Mouse (Mus musculus) neural tube, embryonic 14.5 days (tissue): ENCODE measurements around the gene Sytl4. TPM values are rescaled to one million over a fixed set of nuclear protein-coding genes. Genes with fewer than 3 reads are reported as not detected.

ENCODE experiments used
- ATAC-seq: fragments of 200-750 bp; cut with Nextera tagmentation; 2 replicates; pipeline ENCODE4 v1.8.0; 2017; ENCODE audit warnings: low read depth, mild to moderate bottlenecking, moderate TSS enrichment, moderate library complexity
- H3K27ac ChIP-seq: fragments of 300-500 bp; sonication (generic); 2 replicates; pipeline ENCODE4 v1.5.1; 2014; ENCODE audit warnings: low read depth, mild to moderate bottlenecking, control low read depth, low read length, moderate library complexity, mixed read lengths
- H3K27me3 ChIP-seq: fragments of 300-500 bp; sonication (generic); 2 replicates; pipeline ENCODE4 v1.6.1; 2014; ENCODE audit warnings: low read length; ENCODE audit not compliant: control insufficient read depth, insufficient read depth
- H3K36me3 ChIP-seq: fragments of 300-500 bp; sonication (generic); 2 replicates; pipeline ENCODE4 v1.6.1; 2014; ENCODE audit warnings: low read length, mixed read lengths; ENCODE audit not compliant: control insufficient read depth, insufficient read depth
- H3K4me1 ChIP-seq: fragments of 300-500 bp; sonication (generic); 2 replicates; pipeline ENCODE4 v1.6.1; 2014; ENCODE audit warnings: low read length; ENCODE audit not compliant: control insufficient read depth, insufficient read depth
- H3K4me2 ChIP-seq: fragments of 300-500 bp; sonication (generic); 2 replicates; pipeline ENCODE4 v1.6.1; 2014; ENCODE audit warnings: mild to moderate bottlenecking, low read depth, low read length, control low read depth
- H3K4me3 ChIP-seq: fragments of 300-500 bp; sonication (generic); 2 replicates; pipeline ENCODE4 v1.5.1; 2014; ENCODE audit warnings: low read depth, low read length, control low read depth, mixed read lengths
- H3K9ac ChIP-seq: fragments of 300-500 bp; sonication (generic); replicated peaks from 2 replicates; pipeline ENCODE4 v1.6.1; 2014; ENCODE audit warnings: low read depth, mild to moderate bottlenecking, control low read depth, low read length, mixed read lengths
- H3K9me3 ChIP-seq: fragments of 300-500 bp; sonication (generic); 2 replicates; pipeline ENCODE4 v1.6.1; 2016; ENCODE audit warnings: low read length; ENCODE audit not compliant: control insufficient read depth
- WGBS: fragments of 180-500 bp; shearing (Covaris S2); extraction: QIAGEN DNeasy Blood & Tissue Kit; methylation state at CpG from one replicate; pipeline ENCODE4 v1.1.7; 2014; 5-methylcytosine and 5-hydroxymethylcytosine counted together
- polyA plus RNA-seq: library from polyadenylated mRNA; unstranded; fragments of >200 nt; fragmentation: Nextera tagmentation; extraction: Ambion mirVana; gene quantifications from 2 replicates; pipeline ENCODE4 v1.2.1, GENCODE M21; 2014

The Sytl4 gene
- polyA plus RNA-seq = 0.48 and 0.84 TPM in 2 replicates

GRCm38 (mm10) chrX:133981231-133982002, at the start of gene Sytl4:
Sytl4 (minus strand) TSS chrX:133981812.
- Histone ChIP-seq H3K36me3 (no peaks in the 10 kb centered on the region), H3K9ac (no peak within 1 kb of the TSS), H3K27ac (no peak within 1 kb of the TSS), H3K4me3 (peak within 1 kb of the TSS; percentile 16), H3K4me2 (peak within 1 kb of the TSS; percentile 46), H3K27me3 (no peaks in the 10 kb centered on the region), H3K9me3 (no peaks in the 10 kb centered on the region), H3K4me1 (no peaks in the 10 kb centered on the region)
- 19% methylated on average over 29 of the region's 29 CpGs for WGBS
- ATAC-seq = peak; percentile 34; the same call in 1 of the 2 replicates

GRCm38 (mm10) chrX:134020664-134021063, 39.1 kb upstream of the Sytl4 start:
- no peak overlapping the region for H3K27ac ChIP-seq
- 36% methylated on average over 5 of the region's 5 CpGs for WGBS
- ATAC-seq = no peak

GRCm38 (mm10) chrX:134019005-134019404, 37.4 kb upstream of the Sytl4 start:
- Histone ChIP-seq H3K4me1 (no peaks in the 10 kb centered on the region), H3K4me2 (no peak overlapping the region), H3K36me3 (no peaks in the 10 kb centered on the region), H3K27ac (no peak overlapping the region), H3K9me3 (no peaks in the 10 kb centered on the region), H3K9ac (no peak overlapping the region), H3K27me3 (no peaks in the 10 kb centered on the region), H3K4me3 (no peak overlapping the region)
- peak; percentile 90; the same call in 1 of the 2 replicates for ATAC-seq
- WGBS = 13% methylated on average over 9 of the region's 9 CpGs

More at GRCm38 (mm10) chrX:134020664-134021063, 39.1 kb upstream of the Sytl4 start:
- Histone ChIP-seq H3K9ac (no peak overlapping the region), H3K4me1 (no peaks in the 10 kb centered on the region), H3K9me3 (no peaks in the 10 kb centered on the region), H3K27me3 (no peaks in the 10 kb centered on the region), H3K4me2 (no peak overlapping the region), H3K36me3 (no peaks in the 10 kb centered on the region), H3K4me3 (no peak overlapping the region)

GRCm38 (mm10) chrX:133995866-133996265, 14.3 kb upstream of the Sytl4 start:
- WGBS = 67% methylated on average over 3 of the region's 3 CpGs
- H3K4me2 ChIP-seq = no peak overlapping the region
- H3K9ac ChIP-seq = no peak overlapping the region
- H3K36me3 ChIP-seq = no peaks in the 10 kb centered on the region
- no peak for ATAC-seq
- no peak overlapping the region for H3K4me3 ChIP-seq
- H3K27ac ChIP-seq = no peak overlapping the region
- H3K9me3 ChIP-seq = no peaks in the 10 kb centered on the region
- no peaks in the 10 kb centered on the region for H3K4me1 ChIP-seq
- H3K27me3 ChIP-seq = no peaks in the 10 kb centered on the region

GRCm38 (mm10) chrX:133964615-133965014, 17.0 kb downstream of the Sytl4 start:
- no peak overlapping the region for H3K4me2 ChIP-seq
- no peak for ATAC-seq
- no peaks in the 10 kb centered on the region for H3K36me3 ChIP-seq
- H3K4me3 ChIP-seq = no peak overlapping the region
- no peaks in the 10 kb centered on the region for H3K4me1 ChIP-seq
- H3K27me3 ChIP-seq = no peaks in the 10 kb centered on the region
- no peak overlapping the region for H3K9ac ChIP-seq
- no peak overlapping the region for H3K27ac ChIP-seq
- 66% methylated on average over 2 of the region's 2 CpGs for WGBS
- H3K9me3 ChIP-seq = no peaks in the 10 kb centered on the region

GRCm38 (mm10) chrX:133960617-133961016, 21.0 kb downstream of the Sytl4 start:
- Histone ChIP-seq H3K4me1 (no peaks in the 10 kb centered on the region), H3K9me3 (no peaks in the 10 kb centered on the region), H3K9ac (no peak overlapping the region), H3K36me3 (no peaks in the 10 kb centered on the region), H3K27ac (no peak overlapping the region), H3K4me2 (no peak overlapping the region), H3K27me3 (no peaks in the 10 kb centered on the region), H3K4me3 (no peak overlapping the region)
- no peak for ATAC-seq
- 70% methylated on average over 2 of the region's 2 CpGs for WGBS

- H3K9me3 ChIP-seq = no peaks in the 10 kb centered on the region
- no peak overlapping the region for H3K4me2 ChIP-seq
- H3K4me1 ChIP-seq = no peaks in the 10 kb centered on the region
- peak; percentile 28; the same call in 1 of the 2 replicates for ATAC-seq
- WGBS = 57% methylated on average over 7 of the region's 7 CpGs
- H3K36me3 ChIP-seq = no peaks in the 10 kb centered on the region
- H3K27ac ChIP-seq = no peak overlapping the region
- no peak overlapping the region for H3K9ac ChIP-seq
- no peak overlapping the region for H3K4me3 ChIP-seq
- H3K27me3 ChIP-seq = no peaks in the 10 kb centered on the region
Measured at GRCm38 (mm10) chrX:133954661-133955060, 27.0 kb downstream of the Sytl4 start.

GRCm38 (mm10) chrX:133947427-133947826, 34.2 kb downstream of the Sytl4 start:
- Histone ChIP-seq H3K36me3 (no peaks in the 10 kb centered on the region), H3K9ac (no peak overlapping the region), H3K27ac (no peak overlapping the region), H3K4me3 (no peak overlapping the region), H3K4me2 (no peak overlapping the region), H3K4me1 (no peaks in the 10 kb centered on the region), H3K9me3 (no peaks in the 10 kb centered on the region), H3K27me3 (no peaks in the 10 kb centered on the region)
- 30% methylated on average over 3 of the region's 3 CpGs for WGBS
- ATAC-seq = peak; percentile 86; the same call in 1 of the 2 replicates

GRCm38 (mm10) chrX:133939561-133939960, 42.1 kb downstream of the Sytl4 start:
- Histone ChIP-seq H3K36me3 (no peaks in the 10 kb centered on the region), H3K27ac (no peak overlapping the region), H3K4me3 (no peak overlapping the region), H3K27me3 (no peaks in the 10 kb centered on the region), H3K4me1 (no peaks in the 10 kb centered on the region), H3K4me2 (no peak overlapping the region), H3K9ac (no peak overlapping the region), H3K9me3 (no peaks in the 10 kb centered on the region)
- WGBS = 62% methylated on average over 1 of the region's 1 CpGs
- ATAC-seq = no peak
